ENCODE assay signal across 8 mouse cellular contexts in genomic region chr5:121592816-121593407, GRCm38 (mm10). TPM values are rescaled to one million over a fixed set of nuclear protein-coding genes. Genes with fewer than 3 reads are reported as not detected.
DNase-seq lines count a peak whose midpoint lies in the region; ATAC-seq and TF ChIP-seq lines count a peak whose summit lies in the region.

No protein-coding gene starts in this region.

- no peaks in the 10 kb centered on the region for H3K27me3 ChIP-seq in kidney, embryonic 15.5 days
- no peaks in the 10 kb centered on the region; the same call in 1 of the 2 replicates for H3K27me3 ChIP-seq in heart, postnatal 0 days (ENCODE audit: control insufficient read depth, insufficient read depth, low read length)
- H3K27me3 ChIP-seq in liver, embryonic 16.5 days (ENCODE audit: control insufficient read depth, insufficient read depth, low read depth, low read length), result no peaks in the 10 kb centered on the region
- no peaks in the 10 kb centered on the region for H3K27me3 ChIP-seq in stomach, embryonic 16.5 days (ENCODE audit: control insufficient read depth, insufficient read depth, low read length)

- TF ChIP-seq CTCF in bone marrow, adult 2 months (IDR thresholded peaks at IDR 0.05; ENCODE audit: control insufficient read depth, insufficient read depth, low read length), result no peak
- TF ChIP-seq CTCF in heart, postnatal 0 days (IDR thresholded peaks at IDR 0.05; ENCODE audit: low read depth), result no peak

- no peak for TF ChIP-seq EP300 in heart, postnatal 0 days (IDR thresholded peaks at IDR 0.05; ENCODE audit: low read depth)

- 4% methylated on average over 33 of the region's 33 CpGs for WGBS in kidney, embryonic 15.5 days
- 2% methylated on average over 33 of the region's 33 CpGs for WGBS in bone marrow, adult 2 months
- WGBS in heart, postnatal 0 days, result 5% methylated on average over 33 of the region's 33 CpGs
- 3% methylated on average over 33 of the region's 33 CpGs for WGBS in liver, embryonic 16.5 days (ENCODE audit: insufficient replicate concordance)
- 3% methylated on average over 33 of the region's 33 CpGs for WGBS in stomach, embryonic 16.5 days

- H3K4me1 ChIP-seq in kidney, embryonic 15.5 days, result peaks cover 28% of the 10 kb centered on the region
- H3K4me1 ChIP-seq in bone marrow, adult 2 months (ENCODE audit: control insufficient read depth, insufficient read depth, low read length), result peaks cover 16% of the 10 kb centered on the region
- peaks cover 18% of the 10 kb centered on the region for H3K4me1 ChIP-seq in heart, postnatal 0 days (ENCODE audit: control insufficient read depth, insufficient read depth)
- peaks cover 43% of the 10 kb centered on the region for H3K4me1 ChIP-seq in liver, embryonic 16.5 days (ENCODE audit: control insufficient read depth, low read depth, low read length)
- H3K4me1 ChIP-seq in stomach, embryonic 16.5 days (ENCODE audit: control insufficient read depth, insufficient read depth, low read length), result peaks cover 22% of the 10 kb centered on the region

- DNase-seq in kidney, postnatal 25 days, result no peak
- no peak for DNase-seq in heart, postnatal 0 days (ENCODE audit: low spot score)
- no peak for DNase-seq in natural killer cell, adult 2 months (ENCODE audit: low spot score in 2 of 2)

- H3K4me2 ChIP-seq in kidney, embryonic 15.5 days, result peak overlapping the region; percentile 92
- H3K4me2 ChIP-seq in heart, postnatal 0 days (ENCODE audit: low read depth, low read length), result peak overlapping the region; percentile 90
- H3K4me2 ChIP-seq in liver, embryonic 16.5 days (ENCODE audit: low read depth, low read length), result peak overlapping the region; percentile 98
- peak overlapping the region; percentile 78 for H3K4me2 ChIP-seq in stomach, embryonic 16.5 days (ENCODE audit: low read depth, low read length)

- H3K9ac ChIP-seq in kidney, embryonic 15.5 days, result peak overlapping the region; percentile 73
- H3K9ac ChIP-seq in heart, postnatal 0 days (replicated peaks; ENCODE audit: low read depth, low read length), result peak overlapping the region; percentile 66
- peak overlapping the region; percentile 77 for H3K9ac ChIP-seq in liver, embryonic 16.5 days (ENCODE audit: low read depth, low read length)
- peak overlapping the region; percentile 83 for H3K9ac ChIP-seq in stomach, embryonic 16.5 days (ENCODE audit: low read length)

- ATAC-seq in kidney, embryonic 15.5 days (replicated peaks; ENCODE audit: low FRiP score), result peak; percentile 77
- peak; percentile 36; the same call in 1 of the 2 replicates for ATAC-seq in heart, postnatal 0 days (ENCODE audit: insufficient read depth, low read depth)
- ATAC-seq in liver, embryonic 16.5 days (ENCODE audit: low read depth), result peak; percentile 23
- peak; percentile 46 for ATAC-seq in stomach, embryonic 16.5 days (ENCODE audit: insufficient read depth, low FRiP score)
- no peak for ATAC-seq in cerebellum, adult (ENCODE audit: insufficient number of reproducible peaks, low FRiP score, low TSS enrichment)

- peak overlapping the region; percentile 85 for H3K27ac ChIP-seq in kidney, embryonic 15.5 days
- peak overlapping the region; percentile 67 for H3K27ac ChIP-seq in bone marrow, adult 2 months (ENCODE audit: control insufficient read depth, insufficient read depth, low read depth, low read length, poor library complexity)
- peak overlapping the region; percentile 73 for H3K27ac ChIP-seq in heart, postnatal 0 days (ENCODE audit: low read depth)
- peak overlapping the region; percentile 96 for H3K27ac ChIP-seq in liver, embryonic 16.5 days (ENCODE audit: low read length)
- peak overlapping the region; percentile 87 for H3K27ac ChIP-seq in stomach, embryonic 16.5 days (ENCODE audit: low read length)

- no peak for TF ChIP-seq POLR2A in bone marrow, adult 2 months (IDR thresholded peaks at IDR 0.05; ENCODE audit: borderline replicate concordance, control insufficient read depth, low read depth, low read length)

- H3K9me3 ChIP-seq in kidney, embryonic 15.5 days (replicated peaks), result no peaks in the 10 kb centered on the region
- H3K9me3 ChIP-seq in heart, postnatal 0 days (replicated peaks; ENCODE audit: control insufficient read depth, low read length), result no peaks in the 10 kb centered on the region
- H3K9me3 ChIP-seq in liver, embryonic 16.5 days (replicated peaks; ENCODE audit: control insufficient read depth, low read length), result no peaks in the 10 kb centered on the region
- no peaks in the 10 kb centered on the region for H3K9me3 ChIP-seq in stomach, embryonic 16.5 days (replicated peaks; ENCODE audit: control insufficient read depth, low read length)

- no peaks in the 10 kb centered on the region for H3K36me3 ChIP-seq in kidney, embryonic 15.5 days
- H3K36me3 ChIP-seq in heart, postnatal 0 days (replicated peaks; ENCODE audit: control insufficient read depth, insufficient read depth, low read length), result no peaks in the 10 kb centered on the region
- H3K36me3 ChIP-seq in liver, embryonic 16.5 days (ENCODE audit: control insufficient read depth, insufficient read depth), result no peaks in the 10 kb centered on the region
- H3K36me3 ChIP-seq in stomach, embryonic 16.5 days (ENCODE audit: control insufficient read depth, insufficient read depth, low read length), result no peaks in the 10 kb centered on the region

- H3K4me3 ChIP-seq in kidney, embryonic 15.5 days (replicated peaks), result peak overlapping the region; percentile 67
- H3K4me3 ChIP-seq in bone marrow, adult 2 months (replicated peaks; ENCODE audit: control insufficient read depth, low read depth, low read length), result peak overlapping the region; percentile 76
- peak overlapping the region; percentile 65 for H3K4me3 ChIP-seq in heart, postnatal 0 days (ENCODE audit: low read depth, low read length)
- H3K4me3 ChIP-seq in liver, embryonic 16.5 days (ENCODE audit: low read depth, low read length), result peak overlapping the region; percentile 76
- H3K4me3 ChIP-seq in stomach, embryonic 16.5 days (replicated peaks; ENCODE audit: low read length), result peak overlapping the region; percentile 65

RNA-seq across cellular contexts. Expression of gene Aldh2, which starts 0.7 kb away (rescaled TPM):
- polyA plus RNA-seq in kidney, embryonic 15.5 days (2015; fragmentation: Nextera tagmentation; extraction: Ambion mirVana), result 197 and 222 TPM in 2 replicates
- polyA plus RNA-seq in bone marrow, adult 2 months (2011; ENCODE audit: insufficient read depth, insufficient read length, low replicate concordance, missing spikeins), result 151 and 336 TPM in 2 replicates
- total RNA-seq in heart, postnatal 0 days (2014; rRNA removed; ENCODE audit: low replicate concordance), result 101 and 114 TPM in 2 replicates
- 126 and 127 TPM in 2 replicates for polyA plus RNA-seq in heart, postnatal 0 days (2015; fragmentation: Nextera tagmentation; extraction: Ambion mirVana)
- 216 and 250 TPM in 2 replicates for polyA plus RNA-seq in liver, embryonic 16.5 days (2015; fragmentation: Nextera tagmentation; extraction: Ambion mirVana)
- 224 and 249 TPM in 2 replicates for polyA plus RNA-seq in stomach, embryonic 16.5 days (2015; fragmentation: Nextera tagmentation; extraction: Ambion mirVana)

RNA-seq across cellular contexts. Expression of gene Acad12, which starts 25.8 kb away (rescaled TPM):
- 2.8 and 3.0 TPM in 2 replicates for polyA plus RNA-seq in kidney, embryonic 15.5 days (2015; fragmentation: Nextera tagmentation; extraction: Ambion mirVana)
- 1.3 and 2.1 TPM in 2 replicates for polyA plus RNA-seq in bone marrow, adult 2 months (2011; ENCODE audit: insufficient read depth, insufficient read length, low replicate concordance, missing spikeins)
- 12.3 and 17.3 TPM in 2 replicates for total RNA-seq in heart, postnatal 0 days (2014; rRNA removed; ENCODE audit: low replicate concordance)
- polyA plus RNA-seq in heart, postnatal 0 days (2015; fragmentation: Nextera tagmentation; extraction: Ambion mirVana), result 6.9 and 8.8 TPM in 2 replicates
- 1.8 and 2.1 TPM in 2 replicates for polyA plus RNA-seq in liver, embryonic 16.5 days (2015; fragmentation: Nextera tagmentation; extraction: Ambion mirVana)
- 2.6 and 2.8 TPM in 2 replicates for polyA plus RNA-seq in stomach, embryonic 16.5 days (2015; fragmentation: Nextera tagmentation; extraction: Ambion mirVana)

RNA-seq across cellular contexts. Expression of gene Mapkapk5, which starts 47.2 kb away (rescaled TPM):
- polyA plus RNA-seq in kidney, embryonic 15.5 days (2015; fragmentation: Nextera tagmentation; extraction: Ambion mirVana), result 42.8 and 48.0 TPM in 2 replicates
- 40.3 and 47.4 TPM in 2 replicates for polyA plus RNA-seq in bone marrow, adult 2 months (2011; ENCODE audit: insufficient read depth, insufficient read length, low replicate concordance, missing spikeins)
- total RNA-seq in heart, postnatal 0 days (2014; rRNA removed; ENCODE audit: low replicate concordance), result 61.7 and 65.2 TPM in 2 replicates
- polyA plus RNA-seq in heart, postnatal 0 days (2015; fragmentation: Nextera tagmentation; extraction: Ambion mirVana), result 30.6 and 31.0 TPM in 2 replicates
- 19.2 and 21.3 TPM in 2 replicates for polyA plus RNA-seq in liver, embryonic 16.5 days (2015; fragmentation: Nextera tagmentation; extraction: Ambion mirVana)
- polyA plus RNA-seq in stomach, embryonic 16.5 days (2015; fragmentation: Nextera tagmentation; extraction: Ambion mirVana), result 44.3 and 45.7 TPM in 2 replicates

RNA-seq across cellular contexts. Expression of gene Adam1a, which starts 47.6 kb away (rescaled TPM):
- 1.4 and 1.9 TPM in 2 replicates for polyA plus RNA-seq in kidney, embryonic 15.5 days (2015; fragmentation: Nextera tagmentation; extraction: Ambion mirVana)
- polyA plus RNA-seq in bone marrow, adult 2 months (2011; ENCODE audit: insufficient read depth, insufficient read length, low replicate concordance, missing spikeins), result 2.6 and 2.7 TPM in 2 replicates
- 1.5 and 4.1 TPM in 2 replicates for total RNA-seq in heart, postnatal 0 days (2014; rRNA removed; ENCODE audit: low replicate concordance)
- polyA plus RNA-seq in heart, postnatal 0 days (2015; fragmentation: Nextera tagmentation; extraction: Ambion mirVana), result 0.44 and 0.48 TPM in 2 replicates
- polyA plus RNA-seq in liver, embryonic 16.5 days (2015; fragmentation: Nextera tagmentation; extraction: Ambion mirVana), result 0.29 and 0.30 TPM in 2 replicates
- polyA plus RNA-seq in stomach, embryonic 16.5 days (2015; fragmentation: Nextera tagmentation; extraction: Ambion mirVana), result 0.81 and 1.3 TPM in 2 replicates

RNA-seq across cellular contexts. Expression of gene Gm42878, which starts 47.6 kb away (rescaled TPM):
- not detected in 2 replicates for polyA plus RNA-seq in kidney, embryonic 15.5 days (2015; fragmentation: Nextera tagmentation; extraction: Ambion mirVana)
- polyA plus RNA-seq in bone marrow, adult 2 months (2011; ENCODE audit: insufficient read depth, insufficient read length, low replicate concordance, missing spikeins), result 0.23 TPM in 1 of 2 replicates, not detected in the other
- 0.11 and 0.15 TPM in 2 replicates for total RNA-seq in heart, postnatal 0 days (2014; rRNA removed; ENCODE audit: low replicate concordance)
- not detected in 2 replicates for polyA plus RNA-seq in heart, postnatal 0 days (2015; fragmentation: Nextera tagmentation; extraction: Ambion mirVana)
- polyA plus RNA-seq in liver, embryonic 16.5 days (2015; fragmentation: Nextera tagmentation; extraction: Ambion mirVana), result not detected in 2 replicates
- polyA plus RNA-seq in stomach, embryonic 16.5 days (2015; fragmentation: Nextera tagmentation; extraction: Ambion mirVana), result 0.54 TPM in 1 of 2 replicates, not detected in the other
